Mouse (Mus musculus) forebrain, embryonic 14.5 days (tissue): ENCODE results near the gene Zfp646. TPM values are rescaled to one million over a fixed set of nuclear protein-coding genes. Genes with fewer than 3 reads are reported as not detected.
A peak's percentile ranks its signal among the peaks of the same experiment; 100 is the strongest.

Experiments used
- ATAC-seq: fragments of 200-750 bp; cut with Nextera tagmentation; 2 replicates; pipeline ENCODE4 v1.8.0; 2017; ENCODE audit warnings: mild to moderate bottlenecking, moderate library complexity
- DNase-seq: peaks from one replicate; pipeline ENCODE4 v3.0.0-alpha.2; 2015; ENCODE audit warnings: low spot score
- H3K27ac ChIP-seq: fragments of 300-500 bp; sonication (generic); 2 replicates; pipeline ENCODE4 v1.5.1; 2014; ENCODE audit warnings: low read depth, mild to moderate bottlenecking, control low read depth, low read length, moderate library complexity
- H3K27me3 ChIP-seq: fragments of 300-500 bp; sonication (generic); replicated peaks from 2 replicates; pipeline ENCODE4 v1.6.1; 2014; ENCODE audit warnings: low read length, control low read depth, mixed read lengths; ENCODE audit not compliant: control insufficient read depth, insufficient read depth
- H3K36me3 ChIP-seq: fragments of 300-500 bp; sonication (generic); 2 replicates; pipeline ENCODE4 v1.6.1; 2014; ENCODE audit warnings: low read length, control low read depth; ENCODE audit not compliant: control insufficient read depth, insufficient read depth
- H3K4me1 ChIP-seq: fragments of 300-500 bp; sonication (generic); 2 replicates; pipeline ENCODE4 v1.6.1; 2014; ENCODE audit warnings: antibody characterized with exemption, low read length, control low read depth; ENCODE audit not compliant: control insufficient read depth, insufficient read depth
- H3K4me2 ChIP-seq: fragments of 300-500 bp; sonication (generic); 2 replicates; pipeline ENCODE4 v1.6.1; 2014; ENCODE audit warnings: mild to moderate bottlenecking, control low read depth, low read length
- H3K4me3 ChIP-seq: fragments of 300-500 bp; sonication (generic); 2 replicates; pipeline ENCODE4 v1.5.1; 2014; ENCODE audit warnings: low read depth, low read length, control low read depth
- H3K9ac ChIP-seq: fragments of 300-500 bp; sonication (generic); 2 replicates; pipeline ENCODE4 v1.6.1; 2014; ENCODE audit warnings: mild to moderate bottlenecking, low read length, control low read depth, moderate library complexity
- H3K9me3 ChIP-seq: fragments of 300-500 bp; sonication (generic); replicated peaks from 2 replicates; pipeline ENCODE4 v1.6.1; 2016; ENCODE audit warnings: low read length, control low read depth, mixed read lengths; ENCODE audit not compliant: control insufficient read depth
- WGBS: fragments of 180-500 bp; shearing (Covaris S2); extraction: QIAGEN DNeasy Blood & Tissue Kit; methylation state at CpG from one replicate; pipeline ENCODE4 v1.1.7; 2014; 5-methylcytosine and 5-hydroxymethylcytosine counted together
- polyA plus RNA-seq: library from polyadenylated mRNA; unstranded; fragments of >200 nt; fragmentation: Nextera tagmentation; extraction: Ambion mirVana; gene quantifications from 2 replicates; pipeline ENCODE4 v1.2.1, GENCODE M21; 2014

The Zfp646 gene
- polyA plus RNA-seq, 1 experiment from 2014 or later: 12.0 TPM

DNA sequence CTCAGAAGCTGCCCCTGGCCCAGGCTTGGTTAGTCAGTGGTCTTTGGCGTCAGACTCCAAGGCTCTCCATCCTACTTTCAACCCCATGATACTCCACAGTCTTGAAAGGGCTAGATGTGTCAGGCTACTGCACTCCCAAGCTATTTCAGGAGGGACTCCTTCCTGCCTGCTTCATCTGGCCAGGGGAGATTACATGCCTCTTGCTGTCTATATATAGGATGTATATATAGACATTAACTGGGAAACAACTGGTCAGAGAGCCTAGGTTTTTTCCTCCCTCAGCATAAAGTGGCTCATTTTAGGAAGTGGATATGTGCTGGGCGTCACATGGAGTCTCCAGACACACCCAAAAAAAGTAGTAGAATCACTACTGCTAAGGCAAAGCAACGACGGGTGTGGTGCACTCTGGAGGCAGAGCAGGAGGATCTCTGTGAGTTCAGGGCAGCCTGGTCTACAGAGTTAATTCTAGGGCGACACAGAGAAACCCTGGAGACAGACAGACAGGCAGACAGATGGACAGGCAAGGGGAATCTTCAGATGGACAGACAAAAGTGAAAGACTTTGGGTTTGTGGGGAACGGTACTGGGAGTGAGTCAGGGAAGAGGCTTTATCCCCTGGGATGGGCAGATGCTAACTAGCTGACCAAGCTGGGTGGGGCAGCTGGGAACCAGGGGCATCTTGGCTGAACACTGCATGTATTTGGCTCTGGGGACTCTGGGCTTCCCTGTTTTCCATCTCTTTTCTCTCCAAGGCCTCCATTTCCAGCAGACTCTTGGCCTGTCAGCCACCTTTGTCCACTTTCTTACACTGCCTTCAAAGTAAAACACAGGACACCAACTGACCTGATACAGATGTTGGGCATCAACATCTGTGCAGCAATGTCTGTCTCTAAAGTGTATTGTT is 25.8 kb upstream of the Zfp646 start:
- DNase-seq: no peak

DNA sequence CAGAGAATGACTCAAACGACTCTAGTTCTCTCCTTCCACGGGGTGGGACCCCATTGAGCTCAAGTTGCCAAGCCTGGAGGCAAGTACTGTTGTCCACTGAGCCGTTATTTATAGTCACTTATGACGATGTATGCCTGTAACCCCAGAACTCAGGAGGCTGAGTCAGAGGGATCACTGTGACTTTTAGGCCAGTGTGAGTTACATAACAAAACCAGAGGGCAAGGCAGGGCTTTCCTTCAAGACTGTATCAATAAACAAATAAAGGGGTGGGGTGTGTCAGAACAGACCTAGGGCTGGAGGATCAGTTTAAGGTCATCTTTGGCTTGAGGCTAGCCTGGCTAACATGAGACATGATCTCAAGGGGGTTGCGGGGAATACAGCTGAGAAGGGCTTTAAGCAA is 25.1 kb upstream of the Zfp646 start:
- H3K4me1 ChIP-seq: no peaks in the 10 kb centered on the region
- 78% methylated on average over 5 of the region's 5 CpGs for WGBS
- 0 out of 2 replicates have a peak, but pooled peaks cover 3% of the 10 kb centered on the region for H3K36me3 ChIP-seq
- H3K4me3 ChIP-seq: no peak overlapping the region
- H3K9ac ChIP-seq: no peak overlapping the region
- ATAC-seq (no peak), DNase-seq (no peak)
- no peaks in the 10 kb centered on the region for H3K9me3 ChIP-seq
- no peak overlapping the region for H3K27ac ChIP-seq
- H3K27me3 ChIP-seq: no peaks in the 10 kb centered on the region
- H3K4me2 ChIP-seq: no peak overlapping the region

More for the DNA sequence above, 25.8 kb upstream of the Zfp646 start:
- no peaks in the 10 kb centered on the region for H3K27me3 ChIP-seq
- WGBS: 79% methylated on average over 6 of the region's 6 CpGs
- no peak overlapping the region for H3K9ac ChIP-seq
- no peak overlapping the region for H3K4me2 ChIP-seq
- H3K36me3 ChIP-seq: 0 out of 2 replicates have a peak, but pooled peaks cover 3% of the 10 kb centered on the region
- ATAC-seq: no peak
- H3K4me1 ChIP-seq: no peaks in the 10 kb centered on the region
- no peak overlapping the region for H3K4me3 ChIP-seq
- no peaks in the 10 kb centered on the region for H3K9me3 ChIP-seq
- no peak overlapping the region for H3K27ac ChIP-seq

DNA sequence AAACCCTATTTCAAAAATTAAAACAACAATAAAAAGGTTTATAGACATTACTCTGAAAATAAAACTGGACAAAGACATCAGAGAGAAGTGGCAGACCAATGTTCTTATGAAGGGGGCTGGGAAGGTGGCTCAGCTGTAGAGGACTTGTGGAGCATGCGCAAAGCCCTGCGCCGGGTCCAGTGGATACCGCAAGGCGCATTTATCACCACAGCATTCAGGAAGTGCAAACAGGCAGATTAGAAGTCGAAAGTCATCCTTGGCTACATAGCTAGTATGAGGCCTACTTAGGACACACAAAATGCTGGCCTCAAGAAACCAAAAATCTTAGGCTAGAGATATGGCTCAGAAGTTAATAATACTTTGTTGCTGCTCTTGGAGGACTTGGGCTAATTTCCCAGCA is 17.8 kb upstream of the Zfp646 start:
- WGBS: 97% methylated on average over 6 of the region's 6 CpGs
- no peak overlapping the region for H3K9ac ChIP-seq
- DNase-seq (no peak), ATAC-seq (no peak)
- no peaks in the 10 kb centered on the region for H3K36me3 ChIP-seq
- H3K27me3 ChIP-seq: no peaks in the 10 kb centered on the region
- no peak overlapping the region for H3K4me3 ChIP-seq
- H3K4me1 ChIP-seq: no peaks in the 10 kb centered on the region
- no peak overlapping the region for H3K4me2 ChIP-seq
- H3K9me3 ChIP-seq: no peaks in the 10 kb centered on the region
- no peak overlapping the region for H3K27ac ChIP-seq

DNA sequence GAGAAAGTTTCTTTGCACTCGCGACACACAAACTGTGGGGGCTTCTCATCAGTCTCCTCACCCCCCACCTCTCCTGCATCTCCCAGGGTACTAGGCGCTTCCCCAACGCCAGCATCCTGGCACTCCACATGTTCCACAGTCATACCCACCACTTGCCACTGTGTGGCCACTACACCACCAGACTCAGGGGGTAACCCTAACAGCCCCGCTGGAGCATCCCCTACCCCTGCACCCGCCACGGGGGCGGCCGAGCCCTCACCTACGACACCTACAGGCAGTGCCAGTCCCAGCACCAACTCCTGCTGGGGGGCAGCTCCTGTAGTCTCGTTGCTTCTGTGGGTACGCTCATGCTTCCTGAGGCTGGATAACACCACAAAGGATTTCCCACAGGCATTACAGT is 9.6 kb upstream of the Zfp646 start:
- H3K4me1 ChIP-seq: no peaks in the 10 kb centered on the region
- H3K27ac ChIP-seq: no peak overlapping the region
- no peaks in the 10 kb centered on the region for H3K9me3 ChIP-seq
- no peak for ATAC-seq
- H3K4me3 ChIP-seq: no peak overlapping the region
- no peak overlapping the region for H3K9ac ChIP-seq
- no peak overlapping the region for H3K4me2 ChIP-seq
- peaks cover 54% of the 10 kb centered on the region for H3K36me3 ChIP-seq
- DNase-seq: no peak
- H3K27me3 ChIP-seq: no peaks in the 10 kb centered on the region
- 94% methylated on average over 12 of the region's 12 CpGs for WGBS

DNA sequence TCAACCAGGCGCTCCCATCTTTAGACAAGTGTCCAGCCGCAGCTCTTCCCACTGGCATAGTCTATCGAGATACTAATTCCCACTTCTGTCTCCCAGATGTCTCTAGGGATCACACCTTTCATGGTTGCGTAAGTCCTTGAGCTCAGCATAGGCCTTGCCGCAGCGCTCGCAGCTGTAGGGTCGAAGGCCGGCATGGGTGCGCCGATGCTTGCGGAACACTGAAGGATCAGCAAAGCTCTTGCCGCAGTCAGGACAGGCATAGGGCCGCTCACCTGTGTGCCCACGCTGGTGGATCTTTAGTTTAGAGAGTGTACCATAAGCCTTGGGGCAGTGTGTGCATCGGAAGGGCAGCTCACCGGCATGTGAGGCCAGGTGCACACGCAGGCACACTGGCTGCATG is 8.4 kb upstream of the Zfp646 start:
- no peak overlapping the region for H3K4me3 ChIP-seq
- H3K36me3 ChIP-seq: peaks cover 61% of the 10 kb centered on the region
- ATAC-seq (no peak), DNase-seq (no peak)
- H3K4me2 ChIP-seq: no peak overlapping the region
- no peaks in the 10 kb centered on the region for H3K4me1 ChIP-seq
- 96% methylated on average over 18 of the region's 18 CpGs for WGBS
- no peaks in the 10 kb centered on the region for H3K9me3 ChIP-seq
- no peak overlapping the region for H3K27ac ChIP-seq
- no peak overlapping the region for H3K9ac ChIP-seq
- no peaks in the 10 kb centered on the region for H3K27me3 ChIP-seq

DNA sequence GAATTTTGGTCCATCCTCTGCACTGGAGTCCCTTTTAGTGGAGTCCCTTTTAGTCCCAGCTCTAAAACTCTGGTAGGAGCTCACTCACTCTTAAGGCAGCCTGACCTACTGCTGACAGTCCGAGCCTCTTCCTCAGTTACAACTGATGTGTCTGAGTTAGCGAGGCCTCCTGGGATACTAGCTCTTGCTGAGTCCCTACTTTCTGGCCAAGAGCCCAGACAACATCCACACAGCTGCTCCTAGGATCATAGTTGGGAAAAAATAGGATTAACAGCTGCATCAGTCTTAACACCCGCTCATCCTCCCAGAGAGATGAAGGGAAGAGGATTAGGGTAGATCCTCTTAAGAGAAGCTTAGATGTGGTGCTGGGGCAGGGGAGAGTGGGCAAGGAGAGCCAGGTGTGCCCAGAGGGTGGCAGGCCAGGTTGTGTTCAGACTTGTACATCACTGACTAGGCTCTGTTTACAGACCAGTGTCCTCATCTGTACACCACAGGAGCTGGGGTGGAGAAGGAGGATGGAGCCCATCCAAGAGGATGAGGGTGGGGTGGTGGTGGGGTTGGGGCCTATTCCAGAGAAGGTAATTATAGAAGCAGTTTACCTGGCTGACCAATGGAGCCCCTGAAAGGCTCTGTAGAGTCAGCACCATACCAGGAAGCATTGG is 6.7 kb upstream of the Zfp646 start:
- H3K27me3 ChIP-seq: no peaks in the 10 kb centered on the region
- ATAC-seq (no peak), DNase-seq (peak; percentile 17)
- peaks cover 7% of the 10 kb centered on the region for H3K4me1 ChIP-seq
- no peaks in the 10 kb centered on the region for H3K9me3 ChIP-seq
- peaks cover 67% of the 10 kb centered on the region for H3K36me3 ChIP-seq
- no peak overlapping the region for H3K4me2 ChIP-seq
- no peak overlapping the region for H3K9ac ChIP-seq
- H3K27ac ChIP-seq: peak overlapping the region; percentile 17; the same call in 1 of the 2 replicates
- WGBS: 63% methylated on average over 3 of the region's 3 CpGs
- no peak overlapping the region for H3K4me3 ChIP-seq

DNA sequence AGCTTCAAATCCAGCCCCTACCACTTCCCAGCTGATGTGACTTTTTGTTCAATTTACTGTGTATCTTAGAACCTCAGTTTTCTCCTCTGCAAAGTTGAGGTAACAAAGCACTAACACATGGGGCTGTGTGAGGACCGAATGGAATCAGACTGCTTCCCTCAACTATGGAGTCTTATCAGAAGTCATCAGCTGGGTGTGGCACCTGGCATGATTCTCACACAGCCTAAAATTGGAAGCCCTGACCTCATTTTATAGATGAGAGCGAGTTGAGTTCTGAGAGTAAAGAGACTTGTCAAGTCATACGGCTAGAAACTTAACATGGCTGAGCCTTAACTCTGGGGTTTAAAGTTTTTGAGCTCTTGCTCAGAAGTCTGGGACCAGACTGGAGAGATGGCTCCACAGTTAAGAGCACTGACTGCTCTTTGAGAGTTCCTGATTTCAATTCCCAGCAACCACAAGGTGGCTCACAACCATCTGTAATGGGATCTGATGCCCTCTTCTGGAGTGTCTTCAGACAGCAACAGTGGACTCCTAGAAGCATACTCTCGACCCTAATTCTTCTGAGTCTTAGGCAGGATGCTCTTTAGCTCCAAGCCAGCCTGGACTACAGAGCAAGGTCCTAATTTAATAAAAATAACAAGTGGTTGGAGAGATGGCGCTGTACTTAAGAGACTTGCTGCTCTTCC is 5.7 kb upstream of the Zfp646 start:
- Histone ChIP-seq H3K36me3 (peaks cover 57% of the 10 kb centered on the region), H3K4me3 (no peak overlapping the region)
- ATAC-seq: no peak

DNA sequence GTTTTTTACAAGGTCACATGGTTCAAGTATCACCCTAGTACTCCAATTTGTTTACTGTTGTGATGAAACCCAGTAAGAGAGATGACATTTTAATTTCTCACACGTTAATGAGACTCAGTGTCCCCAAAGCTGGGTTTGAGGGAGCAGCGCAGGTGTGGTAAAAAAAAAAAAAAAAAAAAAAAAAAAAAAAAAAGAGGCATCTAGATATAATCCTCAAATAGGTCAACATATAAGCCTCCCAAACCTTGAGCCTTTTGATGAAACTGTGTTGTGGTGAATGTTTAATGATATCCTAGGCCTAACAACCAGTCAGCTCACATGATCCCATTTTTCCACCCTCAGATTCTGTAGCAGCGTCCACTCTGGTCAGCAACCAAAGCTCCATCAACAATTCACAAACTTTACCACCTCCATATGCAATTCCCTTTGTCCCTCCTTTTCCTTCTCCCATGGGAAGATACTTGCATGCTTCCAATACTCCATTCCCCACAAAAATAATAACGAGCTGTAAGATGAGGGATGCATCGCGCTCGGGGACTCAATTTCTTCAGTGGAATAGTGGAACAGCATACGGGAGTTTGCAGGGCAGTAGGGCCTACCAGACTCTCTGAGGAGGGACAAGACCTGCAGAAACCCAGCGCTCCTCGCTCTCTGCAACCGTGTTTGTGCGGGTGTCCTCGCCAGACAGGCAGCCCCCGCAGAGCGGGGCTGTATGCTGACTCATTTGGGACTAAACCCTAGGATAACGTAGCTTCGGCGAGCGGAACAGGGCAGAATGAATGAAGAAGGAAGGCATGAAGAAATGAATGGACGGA is 1.0 kb upstream of the Zfp646 start:
- DNase-seq (no peak), ATAC-seq (peak; percentile 27)
- 3% methylated on average over 20 of the region's 20 CpGs for WGBS

More for the DNA sequence above, 5.7 kb upstream of the Zfp646 start:
- Histone ChIP-seq H3K4me2 (no peak overlapping the region), H3K9me3 (no peaks in the 10 kb centered on the region), H3K27me3 (no peaks in the 10 kb centered on the region), H3K27ac (no peak overlapping the region), H3K9ac (no peak overlapping the region), H3K4me1 (peaks cover 11% of the 10 kb centered on the region)
- WGBS: 85% methylated on average over 5 of the region's 5 CpGs
- no peak for DNase-seq

More for the DNA sequence above, 1.0 kb upstream of the Zfp646 start:
- Histone ChIP-seq H3K4me2 (peak overlapping the region; percentile 94), H3K4me3 (peak overlapping the region; percentile 98), H3K9ac (peak overlapping the region; percentile 98), H3K27ac (peak overlapping the region; percentile 100), H3K4me1 (peaks cover 18% of the 10 kb centered on the region), H3K36me3 (peaks cover 46% of the 10 kb centered on the region), H3K27me3 (no peaks in the 10 kb centered on the region), H3K9me3 (no peaks in the 10 kb centered on the region)
